Mouse (Mus musculus): ENCODE measurements at regions not wholly inside any gene's neighbourhood (a gene's known extent, or its start where the extent isn't known, plus 50 kb on each side); places are given as distances from the start of the nearest gene placed in this dataset.
A peak's percentile ranks its signal among the peaks of the same experiment; 100 is the strongest.

- no peaks in the 10 kb centered on the region for H3K36me3 ChIP-seq (replicated peaks)
- H3K27ac ChIP-seq = no peak overlapping the region
- H3K4me2 ChIP-seq = no peak overlapping the region
- H3K27me3 ChIP-seq = no peaks in the 10 kb centered on the region
- H3K9ac ChIP-seq = no peak overlapping the region
- no peak overlapping the region for H3K4me3 ChIP-seq (replicated peaks)
- 91% methylated on average over 3 of the region's 3 CpGs for WGBS
- ATAC-seq (ENCODE audit: low FRiP score) = no peak
- H3K4me1 ChIP-seq = no peaks in the 10 kb centered on the region
- no peaks in the 10 kb centered on the region for H3K9me3 ChIP-seq
These were observed 123.5 kb upstream of the Kitl start for GRCm38 (mm10) chr10:99891899-99892298.

DNA sequence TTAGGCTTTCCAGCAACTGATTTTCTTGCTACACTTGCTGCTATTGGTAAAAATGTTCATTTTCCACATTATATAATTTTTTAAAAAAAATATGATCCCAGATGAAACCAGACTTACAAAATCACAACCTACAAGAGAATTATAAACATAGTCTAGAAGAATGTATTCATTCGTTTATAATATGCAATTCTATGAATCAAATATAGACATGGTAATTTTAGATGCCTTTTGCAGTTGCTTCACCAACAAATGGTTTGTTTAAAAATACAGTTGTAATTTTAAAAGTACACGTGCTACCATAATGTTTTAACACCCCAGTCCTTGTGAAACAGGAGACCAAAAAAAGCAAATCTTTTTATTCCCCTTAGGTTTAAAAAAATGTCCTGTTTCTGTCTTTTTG, 122.4 kb upstream of the Csl start:
- H3K27me3 ChIP-seq = no peaks in the 10 kb centered on the region
- ATAC-seq (ENCODE audit: low FRiP score) = no peak
- H3K4me3 ChIP-seq (replicated peaks) = no peak overlapping the region
- H3K36me3 ChIP-seq (replicated peaks) = no peaks in the 10 kb centered on the region
- H3K9me3 ChIP-seq = no peaks in the 10 kb centered on the region
- H3K4me2 ChIP-seq = no peak overlapping the region
- H3K27ac ChIP-seq = no peak overlapping the region
- H3K9ac ChIP-seq = no peak overlapping the region
- no peaks in the 10 kb centered on the region for H3K4me1 ChIP-seq
- WGBS = 83% methylated on average over 2 of the region's 2 CpGs

DNA sequence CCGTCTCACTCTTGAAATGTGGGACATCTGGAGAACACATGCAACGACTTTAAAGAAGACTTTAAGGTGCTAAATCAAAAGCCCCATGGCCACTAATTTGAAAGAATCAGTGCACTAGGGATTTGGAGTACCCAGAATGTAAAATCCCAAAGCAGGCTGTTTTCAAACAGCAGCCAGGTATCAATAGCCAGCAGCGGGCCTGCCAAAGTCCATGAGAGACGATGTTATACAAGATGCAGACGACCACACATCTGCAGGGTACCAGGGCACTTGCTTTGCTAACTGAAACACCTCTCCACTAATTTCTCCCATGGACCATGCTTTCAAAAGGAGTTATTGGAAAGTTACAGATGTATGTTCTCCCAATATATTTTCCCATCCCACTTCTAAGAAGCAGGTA, 119.9 kb upstream of the Csl start:
- no peak for ATAC-seq (ENCODE audit: low FRiP score)
- Histone ChIP-seq H3K4me2 (no peak overlapping the region), H3K9ac (no peak overlapping the region), H3K36me3 (replicated peaks) (no peaks in the 10 kb centered on the region), H3K27me3 (no peaks in the 10 kb centered on the region), H3K9me3 (no peaks in the 10 kb centered on the region), H3K4me3 (replicated peaks) (no peak overlapping the region), H3K27ac (no peak overlapping the region), H3K4me1 (no peaks in the 10 kb centered on the region)
- WGBS = 84% methylated on average over 5 of the region's 5 CpGs

DNA sequence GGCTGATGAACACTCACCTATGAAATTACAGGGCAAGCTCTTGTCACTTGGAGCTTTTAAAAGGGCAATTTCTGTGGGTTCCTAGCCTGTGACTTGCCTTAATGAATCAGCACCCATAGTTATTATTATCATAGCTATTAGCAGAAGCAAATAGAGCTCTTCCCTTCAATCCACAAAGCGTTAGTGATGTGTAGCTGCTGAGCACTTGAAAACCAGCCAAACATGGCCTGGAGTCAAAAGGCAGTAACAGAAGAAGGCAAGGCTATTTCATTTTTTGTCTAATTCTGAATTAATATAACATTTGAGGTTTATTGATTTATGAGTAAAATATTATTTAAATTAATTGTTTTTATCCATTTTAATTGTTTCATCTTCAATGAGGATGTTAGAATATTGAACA, 105.3 kb upstream of the Csl start:
- Histone ChIP-seq H3K27ac (no peak overlapping the region), H3K4me3 (replicated peaks) (no peak overlapping the region), H3K4me2 (no peak overlapping the region), H3K27me3 (no peaks in the 10 kb centered on the region), H3K4me1 (no peaks in the 10 kb centered on the region; the same call in 1 of the 2 replicates), H3K36me3 (replicated peaks) (no peaks in the 10 kb centered on the region), H3K9ac (no peak overlapping the region), H3K9me3 (no peaks in the 10 kb centered on the region)
- no peak for ATAC-seq (ENCODE audit: low FRiP score)
- 87% methylated on average over 1 of the region's 1 CpGs for WGBS

DNA sequence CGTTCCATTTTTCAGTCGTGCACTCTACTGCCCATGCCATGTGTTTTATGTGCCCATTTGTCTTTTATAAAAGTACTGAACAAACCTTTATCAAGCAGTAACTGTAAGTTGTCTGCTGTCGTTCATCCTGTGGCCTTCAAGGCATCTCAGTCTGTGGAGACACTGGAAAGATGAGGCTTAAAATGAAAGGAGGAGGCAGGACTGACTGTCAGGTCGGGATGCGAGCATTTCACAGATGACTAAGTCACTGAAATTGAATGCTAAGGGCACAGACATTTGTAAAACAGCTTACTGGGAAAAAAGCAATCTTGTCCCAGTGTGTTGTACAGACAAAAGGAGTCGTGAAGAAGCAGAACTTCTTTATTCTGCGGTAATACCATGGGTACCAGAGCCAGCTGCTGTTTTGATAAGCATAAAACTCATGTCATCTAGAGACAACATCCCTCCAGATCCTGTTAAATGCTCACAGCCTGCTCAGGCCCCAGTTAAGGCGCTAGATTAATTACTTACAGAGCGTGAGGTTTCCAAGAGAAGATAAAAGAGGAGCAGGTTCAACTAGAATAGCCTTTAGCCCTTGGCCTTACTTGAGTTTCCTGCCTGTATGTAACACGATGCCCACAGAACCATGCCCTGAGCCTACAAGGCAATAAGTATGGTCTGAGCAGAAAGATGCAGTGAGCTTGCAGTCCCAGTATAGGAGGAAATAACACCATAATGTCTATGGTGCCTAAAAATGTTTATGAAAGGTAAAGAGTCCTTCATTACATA, 101.0 kb upstream of the Csl start:
- no peak for ATAC-seq (ENCODE audit: low FRiP score)
- H3K4me1 ChIP-seq = no peaks in the 10 kb centered on the region; the same call in 1 of the 2 replicates
- no peak overlapping the region for H3K4me2 ChIP-seq
- H3K4me3 ChIP-seq (replicated peaks) = no peak overlapping the region
- H3K27ac ChIP-seq = no peak overlapping the region
- 58% methylated on average over 10 of the region's 10 CpGs for WGBS
- no peaks in the 10 kb centered on the region for H3K9me3 ChIP-seq
- no peaks in the 10 kb centered on the region for H3K36me3 ChIP-seq (replicated peaks)
- no peaks in the 10 kb centered on the region for H3K27me3 ChIP-seq
- H3K9ac ChIP-seq = no peak overlapping the region

- no peaks in the 10 kb centered on the region for H3K27me3 ChIP-seq
- 85% methylated on average over 5 of the region's 5 CpGs for WGBS
- H3K4me1 ChIP-seq = no peaks in the 10 kb centered on the region
- no peaks in the 10 kb centered on the region for H3K36me3 ChIP-seq (replicated peaks)
- no peak overlapping the region for H3K27ac ChIP-seq
- H3K9ac ChIP-seq = no peak overlapping the region
- H3K4me3 ChIP-seq (replicated peaks) = no peak overlapping the region
- ATAC-seq (ENCODE audit: low FRiP score) = no peak
- H3K9me3 ChIP-seq = no peaks in the 10 kb centered on the region
- no peak overlapping the region for H3K4me2 ChIP-seq
These were observed 84.7 kb upstream of the Csl start for GRCm38 (mm10) chr10:99844110-99844509.

GRCm38 (mm10) chr10:99841167-99841843, 81.8 kb upstream of the Csl start:
- no peak overlapping the region for H3K9ac ChIP-seq
- no peaks in the 10 kb centered on the region for H3K27me3 ChIP-seq
- WGBS = 84% methylated on average over 10 of the region's 10 CpGs
- no peaks in the 10 kb centered on the region for H3K36me3 ChIP-seq (replicated peaks)
- no peak for ATAC-seq (ENCODE audit: low FRiP score)
- no peak overlapping the region for H3K27ac ChIP-seq
- H3K4me3 ChIP-seq (replicated peaks) = no peak overlapping the region
- no peak overlapping the region for H3K4me2 ChIP-seq
- H3K9me3 ChIP-seq = no peaks in the 10 kb centered on the region
- no peaks in the 10 kb centered on the region for H3K4me1 ChIP-seq

- no peak for ATAC-seq (ENCODE audit: low FRiP score)
- WGBS = 89% methylated on average over 10 of the region's 10 CpGs
- Histone ChIP-seq H3K4me2 (no peak overlapping the region), H3K27me3 (no peaks in the 10 kb centered on the region), H3K9me3 (no peaks in the 10 kb centered on the region), H3K4me1 (no peaks in the 10 kb centered on the region), H3K4me3 (replicated peaks) (no peak overlapping the region), H3K36me3 (replicated peaks) (no peaks in the 10 kb centered on the region), H3K27ac (no peak overlapping the region), H3K9ac (no peak overlapping the region)
These were observed 80.9 kb upstream of the Csl start for GRCm38 (mm10) chr10:99840179-99840876.

DNA sequence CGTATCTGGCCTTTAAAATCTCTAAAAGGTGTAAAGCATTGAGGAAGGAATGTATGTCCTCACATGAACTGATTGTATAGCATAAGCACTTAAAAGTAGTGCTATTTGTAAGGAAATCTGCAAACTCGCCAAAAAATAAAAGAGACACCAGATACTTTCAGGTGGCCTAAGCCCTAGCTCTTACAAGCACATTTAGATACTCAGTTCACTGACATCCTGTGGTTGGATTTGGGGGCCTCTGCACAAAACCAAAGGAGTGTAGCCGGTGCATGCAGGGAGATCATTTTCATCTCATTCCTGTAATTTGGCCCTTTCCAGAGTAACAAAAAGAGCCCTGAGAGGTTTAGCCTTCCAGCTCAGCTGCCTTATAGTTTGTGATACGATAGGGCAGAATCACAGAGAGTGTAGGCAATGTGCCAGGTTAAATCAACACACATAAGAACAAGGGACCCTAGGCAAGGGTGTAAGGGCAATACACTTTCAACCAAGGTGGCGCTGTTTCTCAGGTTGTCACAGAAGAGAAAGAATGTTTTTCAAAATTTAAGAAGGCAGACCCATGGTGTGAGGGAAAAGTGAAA, 77.5 kb upstream of the Csl start:
- Histone ChIP-seq H3K4me2 (no peak overlapping the region), H3K4me1 (no peaks in the 10 kb centered on the region), H3K4me3 (replicated peaks) (no peak overlapping the region), H3K9me3 (no peaks in the 10 kb centered on the region), H3K27ac (no peak overlapping the region), H3K27me3 (no peaks in the 10 kb centered on the region), H3K9ac (no peak overlapping the region), H3K36me3 (replicated peaks) (no peaks in the 10 kb centered on the region)
- 73% methylated on average over 5 of the region's 5 CpGs for WGBS
- ATAC-seq (ENCODE audit: low FRiP score) = no peak

DNA sequence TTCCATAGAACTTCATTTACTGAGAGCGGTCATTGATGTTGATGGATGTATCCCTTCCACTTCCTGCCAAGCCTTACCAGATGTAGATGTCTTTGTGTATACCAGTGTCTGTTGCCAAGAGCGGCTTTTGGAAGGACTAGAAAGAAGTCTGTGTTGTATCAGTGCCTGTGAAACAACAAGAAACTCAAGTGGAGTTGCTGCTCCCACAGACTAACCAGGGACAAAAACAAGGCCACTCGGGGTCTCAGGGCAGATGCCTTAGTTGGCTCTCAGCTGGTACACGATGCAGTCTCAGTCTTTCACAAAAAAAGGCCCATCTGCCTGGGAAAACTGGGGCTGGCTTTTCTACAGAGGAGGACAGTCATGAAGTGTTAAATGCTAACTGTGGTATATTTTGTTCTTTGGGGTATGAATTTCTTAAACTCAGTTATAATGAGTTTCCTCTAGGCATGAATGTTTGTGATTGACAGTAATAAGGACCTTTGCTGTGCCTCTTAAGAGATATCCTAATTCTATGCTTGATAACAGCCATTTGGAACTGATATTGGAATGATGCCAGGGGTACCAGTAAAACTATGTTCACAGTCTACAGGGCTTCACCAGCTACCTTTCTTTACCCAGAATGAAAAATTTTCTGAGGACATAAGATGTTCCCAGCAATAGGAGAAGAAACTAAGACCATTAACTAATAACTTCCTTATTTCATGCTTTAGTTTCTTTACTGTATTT, 75.6 kb upstream of the Csl start:
- Histone ChIP-seq H3K27ac (no peak overlapping the region), H3K36me3 (replicated peaks) (no peaks in the 10 kb centered on the region), H3K27me3 (no peaks in the 10 kb centered on the region), H3K4me3 (replicated peaks) (no peak overlapping the region), H3K4me1 (no peaks in the 10 kb centered on the region), H3K4me2 (no peak overlapping the region), H3K9me3 (no peaks in the 10 kb centered on the region), H3K9ac (no peak overlapping the region)
- ATAC-seq (ENCODE audit: low FRiP score) = no peak
- 86% methylated on average over 4 of the region's 4 CpGs for WGBS

- H3K4me3 ChIP-seq (replicated peaks) = no peak overlapping the region
- no peak overlapping the region for H3K4me2 ChIP-seq
- no peaks in the 10 kb centered on the region for H3K9me3 ChIP-seq
- H3K27me3 ChIP-seq = no peaks in the 10 kb centered on the region
- no peak overlapping the region for H3K9ac ChIP-seq
- no peak overlapping the region for H3K27ac ChIP-seq
- peak; percentile 41; the same call in 1 of the 2 replicates for ATAC-seq (ENCODE audit: low FRiP score)
- H3K36me3 ChIP-seq (replicated peaks) = no peaks in the 10 kb centered on the region
- 82% methylated on average over 3 of the region's 3 CpGs for WGBS
- no peaks in the 10 kb centered on the region for H3K4me1 ChIP-seq
These were observed 70.5 kb upstream of the Csl start for GRCm38 (mm10) chr10:99829974-99830373.

- no peaks in the 10 kb centered on the region for H3K9me3 ChIP-seq
- no peaks in the 10 kb centered on the region for H3K27me3 ChIP-seq
- H3K36me3 ChIP-seq (replicated peaks) = no peaks in the 10 kb centered on the region
- no peak for ATAC-seq (ENCODE audit: low FRiP score)
- H3K4me2 ChIP-seq = no peak overlapping the region
- no peak overlapping the region for H3K27ac ChIP-seq
- no peak overlapping the region for H3K4me3 ChIP-seq (replicated peaks)
- no peaks in the 10 kb centered on the region for H3K4me1 ChIP-seq
- 79% methylated on average over 4 of the region's 4 CpGs for WGBS
- no peak overlapping the region for H3K9ac ChIP-seq
These were observed 68.0 kb upstream of the Csl start for GRCm38 (mm10) chr10:99827476-99827875.
